Mouse (Mus musculus): Measurements from ENCODE around the gene Dusp27. TPM values are rescaled to one million over a fixed set of nuclear protein-coding genes. Genes with fewer than 3 reads are reported as not detected.

Gene Dusp27
- total RNA-seq, 2 experiments from 2014 or later: not detected

DNA sequence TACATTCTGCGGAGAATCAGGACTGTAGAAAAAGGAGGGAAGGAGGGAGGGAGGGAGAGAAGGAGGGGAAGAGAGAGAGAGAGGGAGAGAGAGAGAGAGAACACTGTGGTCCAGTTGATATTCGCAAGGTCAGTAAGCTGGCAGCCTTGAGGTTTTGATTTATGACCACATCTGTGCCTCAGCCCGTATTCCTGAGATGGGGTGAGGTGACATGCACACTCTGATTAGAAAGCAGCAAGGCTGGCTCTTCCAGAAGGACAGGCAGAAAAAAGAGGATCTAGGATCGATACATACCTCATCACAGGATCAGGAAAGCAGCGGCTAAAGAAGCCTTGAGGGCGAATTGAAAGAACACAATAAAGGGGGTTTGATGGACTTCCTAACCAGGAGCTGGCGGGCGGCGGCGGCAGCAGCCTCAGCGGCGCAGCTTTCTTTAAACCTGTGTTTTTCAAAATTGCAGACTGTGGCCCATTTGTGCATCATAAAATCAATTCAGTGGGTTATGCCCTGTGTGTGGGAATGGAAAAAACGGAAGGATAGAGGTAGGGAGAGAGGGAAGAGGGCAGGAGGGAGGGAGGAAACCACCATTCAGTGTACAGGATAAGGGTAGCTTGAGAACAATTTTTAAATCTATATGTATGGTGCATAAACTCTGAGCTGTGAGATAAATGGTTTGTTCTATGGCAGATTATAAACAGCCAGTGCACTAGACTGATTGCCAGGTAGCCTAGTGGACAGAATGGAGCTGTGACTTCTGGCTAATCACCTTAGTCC is 9.7 kb downstream of the Dusp27 start:
- ATAC-seq (replicated peaks; ENCODE audit: low FRiP score, low TSS enrichment, poor library complexity, severe bottlenecking): no peak

DNA sequence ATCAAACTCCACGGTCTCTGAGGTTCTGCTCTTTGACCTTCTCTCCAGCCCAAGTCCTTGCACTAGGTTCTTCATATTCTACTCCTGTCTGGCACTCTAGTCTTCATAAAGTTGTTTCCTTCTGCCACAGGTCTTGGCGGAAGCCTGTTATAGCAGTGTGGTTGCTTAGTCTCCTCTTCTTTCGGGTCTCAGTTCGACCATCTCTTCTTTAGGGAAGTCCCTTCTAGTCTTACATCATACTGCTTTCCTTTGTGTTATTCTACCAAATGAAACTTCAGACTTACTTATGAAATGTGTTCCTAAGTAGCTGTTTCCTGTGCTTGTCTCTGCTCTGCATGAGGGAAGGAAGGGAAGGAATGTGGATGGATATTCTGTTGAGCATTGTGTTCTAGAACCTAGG is 12.0 kb downstream of the Dusp27 start:
- ATAC-seq (replicated peaks; ENCODE audit: low FRiP score, low TSS enrichment, poor library complexity, severe bottlenecking): no peak

DNA sequence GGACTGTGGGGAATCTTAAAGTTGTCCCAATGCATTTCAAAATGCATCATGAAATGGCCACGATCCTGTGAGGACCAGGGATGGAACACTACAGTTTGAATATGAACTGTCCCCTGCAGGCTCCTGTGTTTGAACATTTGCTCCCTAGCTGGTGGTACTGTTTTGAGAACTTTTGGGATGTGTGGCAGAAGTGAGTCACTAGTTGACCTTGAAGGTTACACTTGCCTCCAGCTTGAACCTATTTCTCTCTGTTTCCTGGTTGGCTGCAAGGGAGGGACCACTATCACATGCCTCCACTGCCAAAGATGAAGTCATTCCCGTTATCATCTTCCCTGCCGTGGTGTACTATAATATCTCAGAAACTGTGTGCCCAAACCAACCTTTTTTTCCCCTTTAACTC is 12.7 kb downstream of the Dusp27 start:
- no peak for ATAC-seq (replicated peaks; ENCODE audit: low FRiP score, low TSS enrichment, poor library complexity, severe bottlenecking)

DNA sequence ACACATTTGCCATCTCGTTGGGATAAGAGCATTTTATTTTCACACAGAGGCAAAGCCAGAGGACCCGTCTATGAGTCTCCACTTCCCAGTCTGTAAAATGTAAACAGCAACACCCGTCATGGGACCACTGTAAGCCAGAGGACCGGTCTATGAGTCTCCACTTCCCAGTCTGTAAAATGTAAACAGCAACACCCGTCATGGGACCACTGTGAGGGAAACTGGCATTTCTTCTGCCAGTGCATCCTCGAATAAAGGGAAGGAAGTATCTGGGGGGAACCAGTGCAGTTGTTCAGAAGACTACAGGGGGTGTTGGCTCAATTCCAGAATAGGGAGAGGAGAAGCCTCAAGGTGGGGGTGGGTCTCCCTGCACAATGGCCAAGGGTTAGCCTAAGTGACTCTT is 22.3 kb downstream of the Dusp27 start:
- no peak for ATAC-seq (replicated peaks; ENCODE audit: low FRiP score, low TSS enrichment, poor library complexity, severe bottlenecking)

DNA sequence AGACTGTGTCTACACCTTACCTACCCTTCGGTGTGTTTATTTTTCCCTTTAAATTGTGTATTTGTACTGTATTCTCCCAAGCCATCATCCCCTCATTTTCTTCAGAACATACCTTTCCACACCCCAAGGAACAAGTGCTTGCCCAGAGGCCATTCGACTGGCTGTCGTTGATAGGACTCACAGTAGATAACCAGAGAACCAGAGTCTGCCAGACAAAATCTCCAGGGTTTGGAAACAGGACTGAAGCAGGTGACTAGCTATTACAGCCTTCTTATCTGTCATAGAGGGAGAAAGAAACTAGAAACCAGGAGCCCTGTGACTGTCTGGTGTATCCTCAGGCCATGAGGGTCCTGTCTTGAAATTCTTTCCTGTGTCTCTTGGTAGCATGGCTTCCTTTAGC is 22.9 kb downstream of the Dusp27 start:
- peak; percentile 48 for ATAC-seq (replicated peaks; ENCODE audit: low FRiP score, low TSS enrichment, poor library complexity, severe bottlenecking)

DNA sequence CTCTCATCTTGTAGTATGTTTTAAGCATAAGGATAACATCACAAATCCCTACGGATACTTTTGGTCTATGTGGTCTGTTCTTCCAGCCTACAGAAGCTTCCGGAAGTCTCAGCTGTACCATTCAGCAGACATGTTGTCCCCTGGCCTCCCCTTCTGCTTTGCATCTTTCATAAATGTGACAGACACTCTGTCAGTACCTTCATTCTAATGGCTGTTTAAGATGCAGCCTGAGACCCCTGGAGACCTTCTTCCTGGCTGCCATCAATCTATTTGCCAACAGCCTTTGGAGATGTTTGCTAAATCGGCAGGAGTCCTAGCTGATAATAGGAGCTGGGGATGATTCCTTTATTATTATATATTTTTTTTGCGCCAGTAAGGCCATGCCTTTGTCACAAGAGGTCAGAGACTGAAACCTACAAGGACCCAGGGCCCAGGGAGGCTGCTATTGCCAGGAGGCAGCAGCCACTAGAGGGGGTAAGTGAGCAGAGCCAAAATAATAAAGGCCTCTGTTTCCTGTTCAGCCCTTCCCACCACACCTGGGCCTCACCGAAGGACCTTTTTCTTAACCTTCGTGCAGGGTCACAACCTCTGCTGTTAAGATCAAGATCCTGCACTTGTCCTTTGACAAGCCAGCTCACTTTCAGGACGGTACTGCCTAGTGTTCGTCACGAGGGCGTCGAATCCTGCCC is 24.7 kb downstream of the Dusp27 start:
- ATAC-seq (replicated peaks; ENCODE audit: low FRiP score, low TSS enrichment, poor library complexity, severe bottlenecking): peak; percentile 65

DNA sequence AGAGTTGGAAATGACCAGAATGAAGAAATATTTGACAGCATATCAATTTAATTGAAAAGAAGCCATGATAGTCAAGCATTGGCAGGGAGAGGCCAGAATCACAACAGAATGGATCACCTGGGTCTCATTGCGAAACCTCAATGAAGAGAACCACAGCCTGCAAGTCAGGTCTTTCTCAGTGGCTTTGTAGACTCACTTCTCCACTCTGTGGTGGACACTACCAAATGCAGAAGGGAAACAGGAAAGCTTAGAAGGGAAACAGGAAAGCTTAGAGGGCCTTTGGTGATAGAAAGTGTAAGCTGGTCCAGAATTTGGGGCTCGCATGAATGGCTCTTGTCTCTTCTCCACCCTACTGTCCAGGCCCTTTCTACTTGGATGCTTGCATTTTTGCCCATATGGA is 29.6 kb downstream of the Dusp27 start:
- ATAC-seq (replicated peaks; ENCODE audit: low FRiP score, low TSS enrichment, poor library complexity, severe bottlenecking): no peak

DNA sequence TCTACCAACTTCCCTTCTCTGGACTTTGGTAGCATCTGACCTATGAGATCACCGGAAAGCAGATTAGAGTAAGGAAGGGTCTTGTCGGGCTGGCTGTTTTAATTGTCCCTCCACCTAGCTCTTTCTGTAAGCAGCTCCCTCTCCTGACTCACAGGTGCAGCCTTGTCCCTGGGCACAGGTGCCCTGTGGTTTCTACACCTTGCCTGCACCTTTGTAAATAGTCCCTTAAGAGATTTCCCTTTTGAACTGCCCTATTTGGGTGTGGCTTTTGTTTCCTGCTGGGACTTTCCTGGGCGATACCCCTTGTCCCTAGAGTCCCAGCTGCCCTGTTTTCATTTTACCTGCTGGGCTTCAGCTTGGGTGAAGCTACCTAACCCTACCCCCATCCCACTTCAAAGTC is 33.3 kb downstream of the Dusp27 start:
- no peak for ATAC-seq (replicated peaks; ENCODE audit: low FRiP score, low TSS enrichment, poor library complexity, severe bottlenecking)

DNA sequence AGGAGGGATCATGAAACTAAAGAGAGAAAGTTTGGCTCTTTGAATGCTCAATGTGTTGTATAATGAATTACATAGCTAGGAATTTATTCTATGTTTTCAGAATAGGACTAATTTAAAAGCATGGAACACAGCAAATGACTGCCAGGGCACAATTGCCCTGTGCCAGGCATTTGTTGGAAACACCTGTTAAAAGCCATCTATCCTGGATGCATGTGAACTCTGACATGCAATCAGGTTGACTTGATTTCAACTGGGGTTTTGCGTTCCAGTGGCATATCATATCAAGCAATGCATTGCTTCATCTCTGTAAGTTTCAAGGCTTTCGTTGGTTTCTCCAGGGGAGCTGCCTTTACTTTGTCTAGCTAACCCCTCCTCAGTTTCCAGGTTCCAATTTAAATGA is 37.4 kb downstream of the Dusp27 start:
- no peak for ATAC-seq (replicated peaks; ENCODE audit: low FRiP score, low TSS enrichment, poor library complexity, severe bottlenecking)

DNA sequence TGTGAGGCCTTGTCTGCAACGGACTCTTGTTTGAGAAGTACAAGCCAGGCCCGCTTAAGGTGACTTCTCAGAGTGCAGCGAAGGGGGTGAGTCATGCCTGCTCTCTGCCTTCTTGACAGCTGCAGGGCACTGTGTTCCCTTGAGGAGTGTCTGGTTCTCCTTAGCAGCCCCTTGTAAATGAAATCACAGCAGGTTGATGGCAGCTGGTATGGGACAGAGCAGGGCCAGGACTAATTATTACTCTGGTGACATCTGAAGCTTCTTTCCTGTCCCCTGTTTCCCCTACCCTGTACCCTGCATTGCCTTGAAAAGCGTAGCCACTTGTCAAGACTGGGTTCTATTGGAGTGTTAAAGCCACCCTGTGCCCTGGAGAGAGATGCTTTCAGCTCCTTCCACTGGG is 38.0 kb downstream of the Dusp27 start:
- no peak for ATAC-seq (replicated peaks; ENCODE audit: low FRiP score, low TSS enrichment, poor library complexity, severe bottlenecking)

DNA sequence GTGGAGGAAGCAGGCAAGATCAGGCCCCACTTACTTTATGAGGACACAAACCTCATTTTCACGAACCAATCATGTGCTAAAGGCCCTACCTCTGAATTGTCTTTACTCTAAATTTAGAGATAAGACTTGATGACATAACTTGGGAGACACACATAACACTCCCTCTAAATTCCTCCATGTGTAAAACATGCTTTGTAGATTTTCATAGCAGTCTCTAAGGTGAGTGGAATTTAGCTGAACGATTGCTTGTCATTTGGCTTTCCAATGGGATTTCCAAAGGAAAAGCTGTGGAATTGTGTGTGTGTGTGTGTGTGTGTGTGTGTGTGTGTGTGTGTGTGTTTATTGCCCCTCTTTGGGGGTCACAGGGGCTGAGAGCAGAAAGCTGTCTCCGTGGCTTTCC is 38.4 kb downstream of the Dusp27 start:
- ATAC-seq (replicated peaks; ENCODE audit: low FRiP score, low TSS enrichment, poor library complexity, severe bottlenecking): no peak

DNA sequence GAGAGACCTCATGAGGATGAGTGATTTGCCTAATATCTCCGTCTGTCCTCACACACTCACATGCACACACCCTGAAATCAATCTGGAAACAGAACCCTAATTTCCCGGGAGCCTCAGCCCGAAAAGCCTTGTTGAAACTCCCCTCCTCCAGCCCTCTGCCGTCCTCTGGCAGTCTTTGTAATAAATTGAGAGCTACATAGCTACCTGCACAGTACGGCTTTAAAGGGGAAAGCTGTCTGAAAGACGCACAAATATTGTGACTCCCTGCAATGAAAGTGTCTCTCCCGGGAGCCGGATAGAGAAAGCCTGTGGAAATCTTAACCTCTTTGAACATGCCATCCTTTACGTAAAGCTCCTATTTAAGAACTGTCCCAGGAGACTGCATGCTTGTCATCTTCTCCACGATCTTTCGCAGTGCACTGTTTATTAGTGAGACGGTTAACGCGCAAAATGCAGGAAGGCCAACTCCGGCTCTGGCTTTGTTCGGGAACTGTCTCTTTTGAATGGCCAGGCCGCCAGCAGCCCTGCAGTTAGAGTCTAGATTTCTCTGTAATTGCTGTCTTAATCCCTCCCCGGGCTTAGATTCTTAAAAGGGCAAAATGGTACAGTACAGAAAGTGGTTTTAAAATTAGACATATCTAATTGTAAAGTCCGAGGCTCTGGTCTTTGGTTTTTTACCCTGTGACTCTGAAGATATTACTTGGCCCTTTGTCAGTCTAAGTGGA is 39.1 kb downstream of the Dusp27 start:
- no peak for ATAC-seq (replicated peaks; ENCODE audit: low FRiP score, low TSS enrichment, poor library complexity, severe bottlenecking)

DNA sequence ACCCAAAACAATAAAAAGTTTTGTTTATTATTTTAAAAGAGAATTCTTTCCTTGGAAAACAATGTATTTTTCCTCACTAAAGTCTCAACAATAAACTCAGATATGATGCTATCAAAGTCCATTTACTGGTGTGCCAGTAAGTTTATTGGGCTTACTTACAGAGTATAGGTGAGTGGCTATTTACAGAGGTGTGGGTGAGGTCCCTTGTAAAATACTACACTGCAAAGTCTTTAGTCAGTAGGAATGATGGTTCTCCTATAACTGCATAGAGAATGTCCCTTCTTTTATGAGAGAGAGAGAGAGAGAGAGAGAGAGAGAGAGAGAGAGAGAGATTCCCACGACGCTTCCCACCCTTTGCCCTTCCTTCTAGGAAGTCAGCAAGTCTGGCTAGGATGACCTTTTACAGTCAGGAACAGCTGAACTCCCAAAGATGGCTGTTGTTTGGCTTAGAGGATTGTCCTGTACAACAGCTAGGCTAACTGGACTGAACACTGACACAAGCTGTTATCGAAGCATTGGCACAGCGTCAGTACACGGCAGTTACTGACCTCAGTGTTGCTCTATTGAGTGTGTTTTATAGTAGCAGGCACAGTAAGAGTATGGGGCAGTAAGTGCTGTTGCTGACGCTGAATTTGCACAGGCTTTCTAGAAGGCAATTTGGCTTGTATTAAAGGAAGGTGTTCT is 50.5 kb downstream of the Dusp27 start:
- ATAC-seq (replicated peaks; ENCODE audit: low FRiP score, low TSS enrichment, poor library complexity, severe bottlenecking): no peak

DNA sequence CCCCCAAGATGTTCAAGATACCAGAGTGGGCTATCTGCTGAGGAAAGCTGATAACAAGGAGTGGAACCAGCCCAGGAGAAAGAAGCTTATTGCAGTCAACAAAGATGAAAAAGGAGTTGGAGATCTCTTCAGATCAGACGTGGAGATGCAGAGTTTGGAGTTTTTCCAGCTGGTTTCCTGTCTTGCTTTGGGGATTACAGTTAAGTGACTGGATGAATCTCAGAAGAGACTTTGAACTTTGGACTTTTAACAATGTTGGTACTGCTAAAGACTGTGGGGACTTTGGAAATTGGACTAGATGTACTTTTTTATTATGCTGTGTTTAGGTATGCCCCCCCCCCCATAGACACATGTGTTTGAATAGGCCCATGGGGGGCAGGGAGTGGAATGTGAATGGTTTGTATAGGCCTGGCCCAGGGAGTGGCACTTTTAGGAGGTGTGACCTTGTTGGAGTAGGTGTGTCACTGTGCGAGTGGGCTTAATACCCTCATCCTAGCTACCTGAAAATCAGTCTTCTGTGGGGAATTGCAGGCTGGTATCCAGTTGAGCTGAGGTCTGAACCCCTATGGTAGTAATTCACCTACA is 59.8 kb downstream of the Dusp27 start:
- no peak for ATAC-seq (replicated peaks; ENCODE audit: low FRiP score, low TSS enrichment, poor library complexity, severe bottlenecking)

DNA sequence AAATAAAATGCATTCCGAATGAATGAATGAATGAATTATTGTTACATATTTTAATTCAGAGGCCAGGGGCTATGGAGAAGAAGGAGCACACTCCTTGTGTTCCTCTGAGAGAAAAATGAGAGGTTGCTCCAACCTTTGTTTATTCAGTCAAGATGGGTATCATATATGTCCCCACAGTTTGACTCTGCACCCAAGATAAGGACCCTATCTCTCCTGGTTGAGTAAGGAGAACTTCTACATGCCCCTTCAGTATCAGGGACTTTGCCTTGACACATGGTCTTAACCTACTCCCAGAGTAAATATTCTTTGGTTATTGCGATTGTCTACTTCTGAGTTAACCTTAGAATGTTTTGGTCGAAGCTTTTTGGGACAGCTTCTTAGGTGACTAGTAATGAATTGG is 63.9 kb downstream of the Dusp27 start:
- peak; percentile 60 for ATAC-seq (replicated peaks; ENCODE audit: low FRiP score, low TSS enrichment, poor library complexity, severe bottlenecking)

DNA sequence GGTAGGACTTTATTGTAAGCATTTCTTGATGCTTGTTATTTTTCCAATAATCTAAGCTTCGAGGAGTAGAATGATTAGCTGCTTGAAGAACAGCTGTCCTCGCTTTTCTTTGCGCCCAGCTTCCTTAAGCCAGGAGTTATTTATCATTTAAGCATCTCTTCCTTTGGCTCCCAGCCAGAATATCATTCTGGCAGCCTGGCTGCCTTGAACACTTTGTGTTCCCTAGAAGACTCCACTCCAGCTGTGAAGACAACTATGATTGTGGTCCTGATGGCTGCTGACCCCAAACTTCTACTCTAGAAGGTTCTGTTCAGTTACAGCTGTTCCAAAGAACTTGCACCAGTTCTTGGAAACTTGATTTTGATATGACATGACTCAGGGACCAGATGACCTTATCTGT is 66.2 kb downstream of the Dusp27 start:
- no peak for ATAC-seq (replicated peaks; ENCODE audit: low FRiP score, low TSS enrichment, poor library complexity, severe bottlenecking)

DNA sequence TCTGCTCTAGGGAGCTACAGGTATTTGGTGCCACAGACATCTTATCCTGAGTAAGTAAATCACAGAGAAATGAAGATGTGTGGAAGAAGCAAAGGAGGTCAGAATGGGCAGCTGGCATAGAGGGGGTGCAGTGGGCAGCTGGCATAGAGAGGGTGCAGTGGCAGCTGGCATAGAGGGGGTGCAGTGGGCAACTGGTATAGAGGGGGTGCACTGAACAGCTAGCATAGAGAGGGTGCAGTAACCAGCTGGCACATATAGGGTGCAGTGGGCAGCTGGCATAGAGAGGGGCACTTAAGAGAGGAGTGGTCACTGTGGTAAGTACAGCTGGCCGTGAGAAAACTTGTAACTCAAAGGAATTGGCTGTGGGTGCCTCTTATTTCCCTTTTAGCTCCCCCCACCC is 67.3 kb downstream of the Dusp27 start:
- ATAC-seq (replicated peaks; ENCODE audit: low FRiP score, low TSS enrichment, poor library complexity, severe bottlenecking): peak; percentile 41; the same call in 1 of the 2 replicates

DNA sequence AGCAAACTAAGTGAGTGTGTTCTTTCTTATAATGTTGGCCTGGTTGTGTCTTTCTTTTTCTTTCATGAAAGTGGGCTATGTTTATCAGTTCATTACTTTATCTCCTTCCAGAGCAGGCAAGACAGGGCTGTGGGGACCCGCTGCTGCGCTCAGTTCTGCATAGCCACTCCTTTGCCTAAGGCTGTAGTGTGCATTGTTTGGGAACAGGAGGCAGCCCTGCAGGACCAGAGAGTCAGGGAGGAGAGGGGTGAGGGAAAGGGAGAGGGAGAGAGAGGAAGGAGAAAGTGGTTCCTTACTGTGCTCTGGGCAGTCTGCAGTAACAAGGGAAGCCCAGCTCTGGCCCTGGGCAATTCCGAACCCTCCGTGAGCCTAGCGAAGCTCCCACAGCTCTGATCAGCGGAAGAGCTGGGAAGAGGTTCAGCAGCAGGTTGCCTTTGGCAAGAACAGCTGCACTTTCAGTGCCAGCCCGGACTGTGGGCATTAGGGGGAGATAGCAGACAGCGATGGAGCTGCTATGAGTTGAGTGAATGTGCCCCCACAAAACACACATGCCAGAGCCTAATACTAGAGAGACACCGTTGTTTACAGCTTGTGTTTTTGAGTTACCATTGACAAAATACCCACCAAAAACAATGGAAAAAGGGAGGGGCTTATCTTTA is 71.5 kb downstream of the Dusp27 start:
- no peak for ATAC-seq (replicated peaks; ENCODE audit: low FRiP score, low TSS enrichment, poor library complexity, severe bottlenecking)

DNA sequence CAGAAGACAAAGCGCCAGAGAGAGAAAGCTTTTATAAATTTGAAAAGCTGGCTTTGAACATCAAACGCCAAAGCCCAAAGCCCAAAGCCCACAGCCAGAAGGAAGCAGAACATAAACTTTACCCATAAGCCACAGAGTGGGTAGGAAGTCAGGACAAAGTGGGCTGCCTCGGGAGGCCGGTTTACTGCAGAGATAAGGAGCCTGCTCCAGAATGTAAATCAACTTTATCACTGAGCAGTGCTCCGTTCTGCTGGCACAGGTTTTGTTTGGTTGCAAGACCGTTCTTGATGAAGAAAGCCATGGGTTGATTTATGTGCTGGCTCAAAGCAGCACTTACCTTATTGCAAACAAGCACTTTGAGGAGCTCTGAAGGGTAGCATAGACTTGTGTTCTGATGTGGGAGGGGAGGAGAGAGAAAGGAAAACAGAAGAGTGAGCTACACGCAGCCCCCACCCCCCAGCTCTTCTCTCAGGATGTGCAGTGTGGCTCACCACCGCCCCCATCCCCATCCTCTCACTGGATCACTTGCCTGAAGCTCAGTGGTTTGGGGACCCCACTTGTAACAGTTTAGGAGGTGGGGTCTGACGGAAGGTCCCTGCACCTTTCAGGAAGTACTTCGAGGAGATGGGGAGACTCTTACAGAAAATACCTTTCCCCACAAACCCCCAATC is 74.3 kb downstream of the Dusp27 start:
- peak; percentile 69 for ATAC-seq (replicated peaks; ENCODE audit: low FRiP score, low TSS enrichment, poor library complexity, severe bottlenecking)
